Mouse (Mus musculus): ENCODE measurements around the gene Pfas.
"Not testable (repeated sequence)": the region's sequence is repeated elsewhere in the genome, so short reads cannot be mapped to it uniquely, and the experiment has no call there.

Gene Pfas

GRCm38 (mm10) chr11:68970232-68970631 lies 38.0 kb downstream of the Pfas start:
- no peak for DNase-seq (ENCODE audit: low spot score)

- no peak for DNase-seq (ENCODE audit: low spot score)
Measured at GRCm38 (mm10) chr11:68968752-68969151, 39.5 kb downstream of the Pfas start.

- peak; percentile 81 for DNase-seq (ENCODE audit: low spot score)
Measured at GRCm38 (mm10) chr11:68967337-68968282, 40.6 kb downstream of the Pfas start, which contains the start of gene Slc25a35. Slc25a35 (plus strand) TSS chr11:68968131.

- DNase-seq (ENCODE audit: low spot score), result no peak
Measured at GRCm38 (mm10) chr11:68966554-68966953, 41.7 kb downstream of the Pfas start.

- no peak for DNase-seq (ENCODE audit: low spot score)
Measured at GRCm38 (mm10) chr11:68965845-68966244, 42.4 kb downstream of the Pfas start.

GRCm38 (mm10) chr11:68965050-68965449 lies 43.2 kb downstream of the Pfas start:
- no peak for DNase-seq (ENCODE audit: low spot score)

- DNase-seq (ENCODE audit: low spot score), result no peak
Measured at GRCm38 (mm10) chr11:68963405-68963804, 44.9 kb downstream of the Pfas start.

- not testable (repeated sequence) for DNase-seq (ENCODE audit: low spot score)
Measured at GRCm38 (mm10) chr11:68962159-68962558, 46.1 kb downstream of the Pfas start.

GRCm38 (mm10) chr11:68961596-68961995 lies 46.7 kb downstream of the Pfas start:
- no peak for DNase-seq (ENCODE audit: low spot score)

- DNase-seq (ENCODE audit: low spot score), result no peak
Measured at GRCm38 (mm10) chr11:68957971-68958370, 50.3 kb downstream of the Pfas start.

- DNase-seq (ENCODE audit: low spot score), result no peak
Measured at GRCm38 (mm10) chr11:68957308-68957707, 51.0 kb downstream of the Pfas start, which contains the start of gene Arhgef15. Arhgef15 (minus strand) TSS chr11:68957480.

GRCm38 (mm10) chr11:68956697-68957096 lies 51.6 kb downstream of the Pfas start:
- no peak for DNase-seq (ENCODE audit: low spot score)

GRCm38 (mm10) chr11:68956107-68956506 lies 52.2 kb downstream of the Pfas start:
- DNase-seq (ENCODE audit: low spot score), result no peak

GRCm38 (mm10) chr11:68955473-68955872 lies 52.8 kb downstream of the Pfas start:
- DNase-seq (ENCODE audit: low spot score), result no peak

GRCm38 (mm10) chr11:68954408-68954807 lies 53.9 kb downstream of the Pfas start:
- DNase-seq (ENCODE audit: low spot score), result no peak

GRCm38 (mm10) chr11:68953903-68954302 lies 54.4 kb downstream of the Pfas start:
- DNase-seq (ENCODE audit: low spot score), result no peak

- no peak for DNase-seq (ENCODE audit: low spot score)
Measured at GRCm38 (mm10) chr11:68947542-68947993, 60.7 kb downstream of the Pfas start.

GRCm38 (mm10) chr11:68946806-68947440 lies 61.3 kb downstream of the Pfas start:
- no peak for DNase-seq (ENCODE audit: low spot score)

- no peak for DNase-seq (ENCODE audit: low spot score)
Measured at GRCm38 (mm10) chr11:68946001-68946400, 62.3 kb downstream of the Pfas start.

- DNase-seq (ENCODE audit: low spot score), result no peak
Measured at GRCm38 (mm10) chr11:68945245-68945644, 63.0 kb downstream of the Pfas start.

- DNase-seq (ENCODE audit: low spot score), result no peak
Measured at GRCm38 (mm10) chr11:68942731-68943130, 65.5 kb downstream of the Pfas start.

- no peak for DNase-seq (ENCODE audit: low spot score)
Measured at GRCm38 (mm10) chr11:68940516-68940915, 67.7 kb downstream of the Pfas start.

Measured in yolk sac, embryonic 10.5 days (tissue).